Mouse (Mus musculus) bone marrow macrophage, adult 2 months (primary cell): ENCODE measurements around the gene Fscn2.

Experiments
- CTCF ChIP-seq: IDR thresholded peaks from 2 replicates; pipeline ENCODE4 v1.5.1; 2012; ENCODE audit warnings: low read depth, mild to moderate bottlenecking, low read length, moderate library complexity
- POLR2A ChIP-seq: IDR thresholded peaks from 2 replicates; pipeline ENCODE4 v1.6.1; 2012; ENCODE audit warnings: mild to moderate bottlenecking, low read depth, low read length, borderline replicate concordance

DNA sequence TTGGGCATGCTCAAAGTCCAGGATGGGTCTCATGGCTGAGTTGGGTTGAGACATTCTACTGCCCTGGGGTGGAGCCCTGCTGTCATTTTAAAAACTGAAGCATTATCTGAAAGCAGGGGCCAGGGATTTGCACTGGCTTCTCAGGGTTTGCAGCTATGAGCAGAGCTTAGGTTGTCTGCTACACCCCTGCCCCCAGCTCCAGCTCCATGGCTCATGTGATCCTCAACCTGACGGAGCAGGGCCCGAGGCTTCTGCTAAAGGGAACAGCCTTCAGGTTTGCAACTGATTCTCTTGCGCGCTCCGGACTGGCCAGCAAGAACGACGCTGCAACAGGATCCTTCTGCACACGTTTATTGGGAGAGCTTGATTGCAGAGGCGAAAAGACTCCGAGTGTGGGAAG is 41.2 kb upstream of the Fscn2 start:
- no peak for TF ChIP-seq POLR2A
- TF ChIP-seq CTCF, result no peak
